Mouse (Mus musculus) liver, embryonic 16.5 days (tissue): ENCODE data around the gene Carmil2. TPM values are rescaled to one million over a fixed set of nuclear protein-coding genes. Genes with fewer than 3 reads are reported as not detected.

ENCODE experiments used
- ATAC-seq: fragments of 200-750 bp; cut with Nextera tagmentation; 2 replicates; pipeline ENCODE4 v1.8.0; 2017; ENCODE audit warnings: low read depth, mild to moderate bottlenecking, moderate number of reproducible peaks, moderate library complexity
- H3K27ac ChIP-seq: fragments of 300-500 bp; sonication (generic); 2 replicates; pipeline ENCODE4 v1.5.1; 2014; ENCODE audit warnings: mild to moderate bottlenecking, low read length
- H3K27me3 ChIP-seq: fragments of 300-500 bp; sonication (generic); 2 replicates; pipeline ENCODE4 v1.6.1; 2014; ENCODE audit warnings: low read depth, low read length, mixed read lengths; ENCODE audit not compliant: control insufficient read depth, insufficient read depth
- H3K36me3 ChIP-seq: fragments of 300-500 bp; sonication (generic); 2 replicates; pipeline ENCODE4 v1.6.1; 2014; ENCODE audit warnings: mild to moderate bottlenecking; ENCODE audit not compliant: control insufficient read depth, insufficient read depth
- H3K4me1 ChIP-seq: fragments of 300-500 bp; sonication (generic); 2 replicates; pipeline ENCODE4 v1.6.1; 2014; ENCODE audit warnings: low read depth, low read length, mixed read lengths; ENCODE audit not compliant: control insufficient read depth
- H3K4me2 ChIP-seq: fragments of 300-500 bp; sonication (generic); 2 replicates; pipeline ENCODE4 v1.6.1; 2014; ENCODE audit warnings: low read depth, low read length, mixed read lengths
- H3K4me3 ChIP-seq: fragments of 300-500 bp; sonication (generic); 2 replicates; pipeline ENCODE4 v1.5.1; 2014; ENCODE audit warnings: low read depth, mild to moderate bottlenecking, low read length
- H3K9ac ChIP-seq: fragments of 300-500 bp; sonication (generic); 2 replicates; pipeline ENCODE4 v1.6.1; 2014; ENCODE audit warnings: low read depth, low read length
- H3K9me3 ChIP-seq: fragments of 300-500 bp; sonication (generic); replicated peaks from 2 replicates; pipeline ENCODE4 v1.6.1; 2016; ENCODE audit warnings: low read length; ENCODE audit not compliant: control insufficient read depth
- WGBS: fragments of 180-500 bp; shearing (Covaris S2); extraction: QIAGEN DNeasy Blood & Tissue Kit; methylation state at CpG from one replicate; pipeline ENCODE4 v1.1.7; 2014; ENCODE audit not compliant: insufficient replicate concordance; 5-methylcytosine and 5-hydroxymethylcytosine counted together
- polyA plus RNA-seq: library from polyadenylated mRNA; unstranded; fragments of >200 nt; fragmentation: Nextera tagmentation; extraction: Ambion mirVana; gene quantifications from 2 replicates; pipeline ENCODE4 v1.2.1, GENCODE M21; 2015

The Carmil2 gene
- polyA plus RNA-seq, 1 experiment from 2014 or later = 0.33 TPM

DNA sequence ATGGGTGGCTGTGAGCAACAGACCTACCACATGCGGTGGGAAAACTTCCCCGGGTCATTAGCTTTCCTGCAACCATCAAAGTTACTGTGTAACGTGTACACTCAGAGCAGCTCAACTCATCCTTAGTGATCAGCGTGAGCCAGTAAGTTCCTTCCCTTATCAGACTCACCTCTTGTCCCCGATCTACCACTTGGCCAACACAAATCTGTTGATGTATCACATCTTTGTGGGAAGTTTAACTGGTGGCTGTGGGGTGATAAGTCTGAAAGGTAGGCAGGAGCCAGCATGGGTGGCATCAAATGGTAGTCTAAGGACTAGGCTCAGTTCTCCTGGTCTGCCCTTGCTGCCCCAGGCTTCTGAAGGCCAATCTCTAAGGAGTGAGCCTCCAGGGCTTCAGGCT is 46.1 kb downstream of the Carmil2 start:
- Histone ChIP-seq H3K36me3 (no peaks in the 10 kb centered on the region), H3K4me1 (peaks cover 3% of the 10 kb centered on the region), H3K4me3 (no peak overlapping the region), H3K4me2 (no peak overlapping the region), H3K9me3 (no peaks in the 10 kb centered on the region), H3K27ac (no peak overlapping the region), H3K9ac (no peak overlapping the region), H3K27me3 (no peaks in the 10 kb centered on the region)
- WGBS = 34% methylated on average over 5 of the region's 5 CpGs
- ATAC-seq = no peak

DNA sequence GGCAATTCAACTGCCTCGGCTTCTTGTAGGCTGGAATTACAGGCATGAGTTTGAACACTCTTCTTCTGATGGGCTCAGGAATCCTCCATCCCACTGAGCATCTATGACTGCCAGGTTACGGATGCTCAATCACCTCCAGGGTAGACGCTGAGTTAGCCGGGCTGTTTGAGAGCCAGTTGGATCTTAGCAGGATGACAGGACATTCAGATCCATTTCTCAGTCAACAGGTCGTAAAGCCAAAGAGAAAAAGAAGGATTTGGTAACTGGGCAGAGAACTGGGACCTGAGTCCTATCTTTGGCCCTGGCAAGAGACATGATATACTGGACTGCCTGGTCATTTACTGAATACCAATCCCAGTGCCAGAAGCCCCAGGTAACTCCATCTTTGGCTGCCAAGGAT is 53.1 kb downstream of the Carmil2 start:
- no peaks in the 10 kb centered on the region for H3K36me3 ChIP-seq
- ATAC-seq = no peak
- no peaks in the 10 kb centered on the region for H3K9me3 ChIP-seq
- no peak overlapping the region for H3K4me3 ChIP-seq
- H3K9ac ChIP-seq = no peak overlapping the region
- H3K27me3 ChIP-seq = no peaks in the 10 kb centered on the region
- H3K4me2 ChIP-seq = no peak overlapping the region
- H3K27ac ChIP-seq = no peak overlapping the region
- H3K4me1 ChIP-seq = no peaks in the 10 kb centered on the region
- WGBS = 67% methylated on average over 5 of the region's 5 CpGs

GRCm38 (mm10) chr8:105743301-105743700 is 57.2 kb downstream of the Carmil2 start:
- no peaks in the 10 kb centered on the region; the same call in 1 of the 2 replicates for H3K4me1 ChIP-seq

More at GRCm38 (mm10) chr8:105743301-105743700, 57.2 kb downstream of the Carmil2 start:
- no peak overlapping the region for H3K4me2 ChIP-seq
- H3K27me3 ChIP-seq = no peaks in the 10 kb centered on the region
- no peaks in the 10 kb centered on the region for H3K9me3 ChIP-seq
- no peak overlapping the region for H3K4me3 ChIP-seq
- no peak overlapping the region for H3K27ac ChIP-seq
- WGBS = 71% methylated on average over 4 of the region's 4 CpGs
- H3K9ac ChIP-seq = no peak overlapping the region
- H3K36me3 ChIP-seq = no peaks in the 10 kb centered on the region
- no peak for ATAC-seq

Other genes starting within 250 kb of the Carmil2 start
- 2.8 and 5.9 TPM in 2 replicates for gene Tppp3, start 214.7 kb upstream of the Carmil2 start, polyA plus RNA-seq
- 1.6 and 2.2 TPM in 2 replicates for gene Zdhhc1, start 189.4 kb upstream of the Carmil2 start, polyA plus RNA-seq
- gene Hsd11b2, start 167.5 kb upstream of the Carmil2 start, polyA plus RNA-seq = 0.34 and 0.66 TPM in 2 replicates
- gene Atp6v0d1, start 120.2 kb upstream of the Carmil2 start, polyA plus RNA-seq = 51.0 and 54.0 TPM in 2 replicates
- 7.3 and 8.3 TPM in 2 replicates for gene Ripor1, start 81.0 kb upstream of the Carmil2 start, polyA plus RNA-seq
- gene Ctcf, start 49.7 kb upstream of the Carmil2 start, polyA plus RNA-seq = 55.3 and 57.8 TPM in 2 replicates
- 0.13 TPM in 1 of 2 replicates, not detected in the other for gene Agrp, start 48.9 kb upstream of the Carmil2 start, polyA plus RNA-seq
- gene Acd, start 14.8 kb downstream of the Carmil2 start, polyA plus RNA-seq = 19.1 and 20.8 TPM in 2 replicates
- 5.7 and 6.1 TPM in 2 replicates for gene Pard6a, start 14.9 kb downstream of the Carmil2 start, polyA plus RNA-seq
- gene 4933405L10Rik, start 21.4 kb downstream of the Carmil2 start, polyA plus RNA-seq = not detected in 2 replicates
- 3.5 and 4.1 TPM in 2 replicates for gene Enkd1, start 21.9 kb downstream of the Carmil2 start, polyA plus RNA-seq
- 1.6 and 1.8 TPM in 2 replicates for gene Gfod2, start 72.4 kb downstream of the Carmil2 start, polyA plus RNA-seq
- gene Ranbp10, start 141.1 kb downstream of the Carmil2 start, polyA plus RNA-seq = 44.3 and 50.1 TPM in 2 replicates
- gene Tsnaxip1, start 141.5 kb downstream of the Carmil2 start, polyA plus RNA-seq = 0.07 TPM in 2 replicates
- gene Cenpt, start 167.0 kb downstream of the Carmil2 start, polyA plus RNA-seq = 19.1 and 20.5 TPM in 2 replicates
- gene Thap11, start 168.9 kb downstream of the Carmil2 start, polyA plus RNA-seq = 25.4 and 26.4 TPM in 2 replicates
- gene Nutf2, start 174.3 kb downstream of the Carmil2 start, polyA plus RNA-seq = 88.9 and 95.7 TPM in 2 replicates
- 15.9 and 17.4 TPM in 2 replicates for gene Edc4, start 194.6 kb downstream of the Carmil2 start, polyA plus RNA-seq
- not detected in 2 replicates for gene Nrn1l, start 207.3 kb downstream of the Carmil2 start, polyA plus RNA-seq
- gene Pskh1, start 214.2 kb downstream of the Carmil2 start, polyA plus RNA-seq = 10.0 and 12.2 TPM in 2 replicates
- gene Ctrl, start 247.6 kb downstream of the Carmil2 start, polyA plus RNA-seq = 0.22 TPM in 1 of 2 replicates, not detected in the other